Mouse (Mus musculus) megakaryocyte, adult 5-6 weeks (primary cell): ENCODE results near the gene Cytl1. TPM values are rescaled to one million over a fixed set of nuclear protein-coding genes. Genes with fewer than 3 reads are reported as not detected.

ENCODE experiments used
- ATAC-seq: 2 replicates; pipeline ENCODE4 v1.8.0; 2016; ENCODE audit warnings: mild to moderate bottlenecking, inconsistent platforms; ENCODE audit not compliant: poor library complexity, severe bottlenecking
- total RNA-seq, 2 experiments: library from RNA; stranded (forward) in 1 of 2; stranded (reverse) in 1 of 2; fragments of 153-499, 151-499 nt in 1 of 2; fragments of 221-1000, 200-1000 nt in 1 of 2; gene quantifications; 2 replicates each; pipeline versions ENCODE4 v1.2.3 to v1.2.4; 2015 to 2017

The Cytl1 gene
- total RNA-seq, 2 experiments from 2014 or later = not detected

DNA sequence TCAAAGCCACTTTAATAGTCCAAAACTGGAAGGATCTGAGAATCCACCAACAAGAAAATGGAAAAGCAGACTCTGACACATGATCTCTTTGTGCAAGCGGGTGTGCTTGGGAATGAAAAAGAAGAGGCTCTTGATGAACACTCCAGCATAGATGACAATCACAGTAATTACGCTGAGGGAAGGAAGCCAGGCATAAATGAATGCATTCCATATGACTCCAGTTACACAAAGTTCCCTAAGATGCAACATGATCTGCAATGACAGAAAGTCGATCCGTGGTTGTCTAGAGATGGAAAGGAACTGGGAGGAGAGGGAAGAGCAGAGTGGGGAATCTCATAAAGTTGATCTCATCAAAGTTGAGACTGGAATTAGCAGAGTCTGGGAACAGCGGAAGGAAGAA, 31.9 kb downstream of the Cytl1 start:
- ATAC-seq = no peak

GRCm38 (mm10) chr5:37769031-37769430, 33.7 kb downstream of the Cytl1 start:
- no peak for ATAC-seq

DNA sequence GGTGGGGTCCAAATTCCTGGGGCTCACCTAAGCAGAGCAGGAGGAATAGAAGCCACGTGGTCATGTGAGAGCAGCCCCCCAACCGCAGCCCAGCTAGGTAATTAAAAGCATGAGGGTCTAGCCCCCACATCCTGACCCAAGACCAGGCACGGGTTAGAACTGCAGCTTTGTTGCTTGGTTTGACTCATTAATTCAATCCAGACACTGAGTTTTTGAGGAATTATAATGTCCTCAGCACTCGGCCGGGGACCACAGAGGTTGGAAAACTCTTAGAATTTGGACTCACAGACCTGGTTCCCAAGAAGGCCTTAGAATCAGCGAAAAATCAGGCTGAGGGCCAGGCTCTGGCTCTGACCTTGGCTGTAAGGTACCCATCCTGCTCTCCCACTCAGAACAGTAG, 35.6 kb downstream of the Cytl1 start:
- no peak for ATAC-seq

- ATAC-seq = no peak
These were observed 38.7 kb downstream of the Cytl1 start for GRCm38 (mm10) chr5:37774011-37774410.

- no peak for ATAC-seq
These were observed 40.4 kb downstream of the Cytl1 start for GRCm38 (mm10) chr5:37775681-37776080.

GRCm38 (mm10) chr5:37783306-37783705, 48.0 kb downstream of the Cytl1 start:
- no peak for ATAC-seq

- no peak for ATAC-seq
These were observed 49.6 kb downstream of the Cytl1 start for GRCm38 (mm10) chr5:37784847-37785391.

Other genes starting within 250 kb of the Cytl1 start
- not detected in 2 replicates for gene Stk32b, start 18.3 kb upstream of the Cytl1 start, total RNA-seq (2015)
- gene Stk32b, start 18.3 kb upstream of the Cytl1 start, total RNA-seq (2017) = not detected in 2 replicates
- gene Msx1, start 89.1 kb downstream of the Cytl1 start, total RNA-seq (2015) = not detected in 2 replicates
- not detected in 2 replicates for gene Msx1, start 89.1 kb downstream of the Cytl1 start, total RNA-seq (2017)